Mouse (Mus musculus): Measurements from ENCODE around the gene Hspg2. TPM values are rescaled to one million over a fixed set of nuclear protein-coding genes. Genes with fewer than 3 reads are reported as not detected.
A peak's percentile ranks its signal among the peaks of the same experiment; 100 is the strongest.
"Not testable (repeated sequence)": the region's sequence is repeated elsewhere in the genome, so short reads cannot be mapped to it uniquely, and the experiment has no call there.

The Hspg2 gene
- total RNA-seq, 4 experiments from 2014 or later, result 4.1 to 6.4 (median 6.0) TPM

- no peak for DNase-seq (ENCODE audit: low spot score in 2 of 2)
Measured at GRCm38 (mm10) chr4:137569873-137570272, 101.3 kb downstream of the Hspg2 start.

GRCm38 (mm10) chr4:137574469-137574868 is 105.9 kb downstream of the Hspg2 start, which contains the start of gene Ldlrad2:
Ldlrad2 (minus strand) TSS chr4:137574569.
- no peak for DNase-seq (ENCODE audit: low spot score in 2 of 2)

GRCm38 (mm10) chr4:137577486-137577885 is 108.9 kb downstream of the Hspg2 start:
- DNase-seq (ENCODE audit: low spot score in 2 of 2), result no peak

- peak in 1 of 2 experiments; percentile 28 for DNase-seq (ENCODE audit: low spot score in 2 of 2)
Measured at GRCm38 (mm10) chr4:137578181-137578845, 109.7 kb downstream of the Hspg2 start.

- DNase-seq (ENCODE audit: low spot score in 2 of 2), result no peak
Measured at GRCm38 (mm10) chr4:137579789-137580188, 111.2 kb downstream of the Hspg2 start.

- no peak for DNase-seq (ENCODE audit: low spot score in 2 of 2)
Measured at GRCm38 (mm10) chr4:137580299-137580698, 111.7 kb downstream of the Hspg2 start.

- DNase-seq (ENCODE audit: low spot score in 2 of 2), result no peak
Measured at GRCm38 (mm10) chr4:137581815-137582214, 113.2 kb downstream of the Hspg2 start.

- DNase-seq (ENCODE audit: low spot score in 2 of 2), result not testable (repeated sequence)
Measured at GRCm38 (mm10) chr4:137589095-137589494, 120.5 kb downstream of the Hspg2 start.

GRCm38 (mm10) chr4:137589586-137589985 is 121.0 kb downstream of the Hspg2 start:
- no peak for DNase-seq (ENCODE audit: low spot score in 2 of 2)

GRCm38 (mm10) chr4:137590961-137591360 is 122.4 kb downstream of the Hspg2 start:
- no peak for DNase-seq (ENCODE audit: low spot score in 2 of 2)

- DNase-seq (ENCODE audit: low spot score in 2 of 2), result peak; percentile 98
Measured at GRCm38 (mm10) chr4:137593601-137594495, 125.3 kb downstream of the Hspg2 start, which contains the start of gene Usp48. Usp48 (plus strand) TSS chr4:137593755.

GRCm38 (mm10) chr4:137594496-137595270 is 126.1 kb downstream of the Hspg2 start:
- peak in 1 of 2 experiments; percentile 38 for DNase-seq (ENCODE audit: low spot score in 2 of 2)

- no peak for DNase-seq (ENCODE audit: low spot score in 2 of 2)
Measured at GRCm38 (mm10) chr4:137597098-137597630, 128.6 kb downstream of the Hspg2 start.

GRCm38 (mm10) chr4:137598577-137598976 is 130.0 kb downstream of the Hspg2 start:
- no peak for DNase-seq (ENCODE audit: low spot score in 2 of 2)

- no peak for DNase-seq (ENCODE audit: low spot score in 2 of 2)
Measured at GRCm38 (mm10) chr4:137603449-137604171, 135.0 kb downstream of the Hspg2 start.

- DNase-seq (ENCODE audit: low spot score in 2 of 2), result no peak
Measured at GRCm38 (mm10) chr4:137607023-137607422, 138.5 kb downstream of the Hspg2 start.

- no peak for DNase-seq (ENCODE audit: low spot score in 2 of 2)
Measured at GRCm38 (mm10) chr4:137609281-137609680, 140.7 kb downstream of the Hspg2 start.

GRCm38 (mm10) chr4:137609702-137610101 is 141.1 kb downstream of the Hspg2 start:
- DNase-seq (ENCODE audit: low spot score in 2 of 2), result no peak

GRCm38 (mm10) chr4:137610256-137610655 is 141.7 kb downstream of the Hspg2 start:
- DNase-seq (ENCODE audit: low spot score in 2 of 2), result no peak
